Mouse (Mus musculus) heart, postnatal 0 days (tissue): ENCODE data around the gene Mgat3.

Experiments
- CTCF ChIP-seq: IDR thresholded peaks from 2 replicates; pipeline ENCODE4 v1.5.1; 2016; ENCODE audit warnings: antibody characterized with exemption, control low read depth, low read depth
- EP300 ChIP-seq: IDR thresholded peaks from 2 replicates; pipeline ENCODE4 v1.6.1; 2016; ENCODE audit warnings: antibody characterized with exemption, low read depth

DNA sequence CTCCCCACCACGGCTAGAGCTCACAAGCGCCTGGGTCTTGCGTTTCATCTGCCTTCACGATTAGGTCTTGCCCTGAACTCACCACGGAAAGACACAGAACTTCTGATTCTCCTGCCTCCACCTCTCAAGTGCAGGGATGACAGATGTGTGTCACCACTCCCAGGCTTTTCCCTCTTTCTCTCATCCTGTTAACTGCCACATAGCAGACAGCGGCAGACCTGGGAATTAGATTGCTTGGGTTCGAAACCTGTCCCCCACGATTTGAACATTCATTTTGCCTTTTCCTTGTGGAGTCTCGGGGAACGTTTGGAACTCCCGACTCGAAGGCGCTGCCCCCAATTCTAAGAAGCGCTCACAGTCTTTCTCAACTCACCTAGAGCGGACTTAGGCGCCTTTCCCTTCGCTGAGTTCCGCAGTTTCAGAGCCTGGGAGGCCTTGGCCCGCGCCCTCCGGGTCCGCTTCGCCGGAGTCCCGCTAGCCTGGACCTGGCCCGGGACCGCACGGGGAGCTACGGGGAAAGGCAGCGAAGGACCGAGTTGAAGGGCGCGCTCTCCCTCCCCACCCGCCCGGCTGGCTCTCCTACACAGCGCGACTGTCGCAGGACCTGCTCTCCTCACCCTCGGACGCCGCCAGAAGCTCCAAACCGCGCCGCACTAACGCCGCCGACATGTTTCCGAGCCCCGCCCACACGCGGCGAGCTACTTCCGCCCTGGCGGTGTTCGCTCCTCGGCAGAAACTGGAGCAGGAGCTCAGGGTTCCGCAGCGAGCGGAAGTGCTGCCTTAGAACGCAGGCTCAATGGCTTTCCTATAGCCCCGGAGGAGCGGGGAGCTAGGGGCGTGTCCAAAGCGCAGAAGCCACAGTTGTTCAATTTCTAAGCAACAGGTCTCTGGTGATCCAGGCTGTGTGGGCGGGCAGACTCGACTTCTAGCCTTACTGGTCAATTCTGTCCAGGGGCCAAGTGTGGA is 90.4 kb downstream of the Mgat3 start, which contains the start of gene Rps19bp1:
- TF ChIP-seq CTCF (no peak), EP300 (0 out of 2 replicates have a peak, but pooled peaks have one; percentile 11)
